Mouse (Mus musculus): ENCODE results near the gene Syne2.
"Not testable (repeated sequence)": the region's sequence is repeated elsewhere in the genome, so short reads cannot be mapped to it uniquely, and the experiment has no call there.

Gene Syne2

GRCm38 (mm10) chr12:76104596-76105351 lies 286.8 kb downstream of the Syne2 start:
- DNase-seq (ENCODE audit: low spot score), result no peak

GRCm38 (mm10) chr12:76109646-76110405 lies 291.9 kb downstream of the Syne2 start:
- DNase-seq (ENCODE audit: low spot score), result no peak

GRCm38 (mm10) chr12:76111046-76111445 lies 293.1 kb downstream of the Syne2 start:
- no peak for DNase-seq (ENCODE audit: low spot score)

- DNase-seq (ENCODE audit: low spot score), result no peak
These were observed 298.6 kb downstream of the Syne2 start for GRCm38 (mm10) chr12:76116577-76116976.

- no peak for DNase-seq (ENCODE audit: low spot score)
These were observed 299.8 kb downstream of the Syne2 start for GRCm38 (mm10) chr12:76117632-76118153.

- no peak for DNase-seq (ENCODE audit: low spot score)
These were observed 305.3 kb downstream of the Syne2 start for GRCm38 (mm10) chr12:76123223-76123622.

GRCm38 (mm10) chr12:76128306-76128705 lies 310.4 kb downstream of the Syne2 start:
- DNase-seq (ENCODE audit: low spot score), result no peak

GRCm38 (mm10) chr12:76128831-76129230 lies 310.9 kb downstream of the Syne2 start:
- DNase-seq (ENCODE audit: low spot score), result no peak

GRCm38 (mm10) chr12:76130281-76130680 lies 312.3 kb downstream of the Syne2 start:
- DNase-seq (ENCODE audit: low spot score), result no peak

GRCm38 (mm10) chr12:76130891-76131290 lies 313.0 kb downstream of the Syne2 start:
- DNase-seq (ENCODE audit: low spot score), result no peak

- no peak for DNase-seq (ENCODE audit: low spot score)
These were observed 314.7 kb downstream of the Syne2 start for GRCm38 (mm10) chr12:76132591-76132990.

GRCm38 (mm10) chr12:76133081-76133480 lies 315.1 kb downstream of the Syne2 start:
- DNase-seq (ENCODE audit: low spot score), result not testable (repeated sequence)

GRCm38 (mm10) chr12:76136701-76137100 lies 318.8 kb downstream of the Syne2 start:
- no peak for DNase-seq (ENCODE audit: low spot score)

- DNase-seq (ENCODE audit: low spot score), result not testable (repeated sequence)
These were observed 334.5 kb downstream of the Syne2 start for GRCm38 (mm10) chr12:76152389-76152788.

Data from left cerebral cortex, adult 11 months (tissue).